Mouse (Mus musculus): ENCODE measurements at regions not wholly inside any gene's neighbourhood (a gene's known extent, or its start where the extent isn't known, plus 50 kb on each side); places are given as distances from the start of the nearest gene placed in this dataset.

DNA sequence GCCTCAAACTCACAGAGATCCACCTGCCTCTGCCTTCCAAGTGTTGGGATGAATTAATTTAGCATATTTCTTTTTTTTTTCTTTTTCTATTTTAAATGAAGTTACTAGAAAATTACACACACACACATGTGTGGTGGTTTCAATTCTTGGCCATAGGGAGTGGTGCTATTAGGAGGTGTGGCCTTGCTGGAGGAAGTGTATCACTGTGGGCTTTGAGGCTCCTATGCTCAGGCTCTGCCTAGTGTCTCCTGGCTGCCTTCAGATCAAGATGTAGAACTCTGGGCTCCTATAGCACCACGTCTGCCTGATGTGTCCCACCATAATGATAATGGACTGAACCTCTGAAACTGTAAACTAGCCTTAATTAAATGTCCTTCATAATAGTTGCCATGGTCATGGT lies 66.8 kb upstream of the Haao start:
- TF ChIP-seq CTCF (IDR thresholded peaks at IDR 0.05; ENCODE audit: low read depth, low read length): no peak
- no peak for TF ChIP-seq POLR2A (IDR thresholded peaks at IDR 0.05; ENCODE audit: borderline replicate concordance, low read depth, low read length)
- peaks cover 8% of the 10 kb centered on the region for H3K4me1 ChIP-seq (ENCODE audit: control insufficient read depth, insufficient read depth, low read length)
- no peak overlapping the region for H3K27ac ChIP-seq (ENCODE audit: insufficient read depth, low read depth, low read length)
- no peak overlapping the region for H3K4me3 ChIP-seq (ENCODE audit: insufficient read depth, low read length)

DNA sequence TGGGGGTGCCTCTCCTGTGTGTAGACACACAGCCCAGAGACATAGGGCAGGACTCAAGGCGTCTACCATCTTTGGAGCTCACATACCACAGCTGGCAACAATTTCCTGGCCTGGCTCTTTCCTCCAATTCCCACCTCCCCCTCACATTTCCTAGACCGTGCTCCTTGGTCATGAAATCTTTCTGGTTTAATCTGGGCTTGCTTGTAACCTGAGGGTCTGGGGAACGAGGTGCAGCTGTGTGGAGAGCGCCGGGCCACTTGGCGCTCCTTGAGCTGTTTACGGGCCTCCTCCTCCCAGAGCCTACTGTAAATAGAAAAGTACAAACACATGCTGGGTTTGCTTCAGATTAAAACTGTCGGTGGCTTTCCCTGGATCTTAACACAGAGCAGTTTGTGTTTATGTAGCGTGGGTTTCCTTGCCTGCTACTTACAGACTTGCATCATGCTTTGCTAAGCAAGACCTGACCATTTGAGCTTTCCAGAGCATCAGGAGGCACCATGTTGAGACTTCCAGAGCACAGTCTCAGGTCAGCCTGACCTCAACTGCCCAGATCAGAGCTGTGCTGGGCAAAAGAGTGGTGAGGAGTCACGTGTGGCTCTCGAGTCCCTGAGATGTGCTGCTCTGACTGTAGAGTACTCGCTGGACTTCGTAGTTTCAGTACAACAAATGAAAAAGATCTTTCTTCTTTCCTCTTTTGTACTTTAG lies 66.1 kb upstream of the Haao start:
- H3K4me1 ChIP-seq (ENCODE audit: control insufficient read depth, insufficient read depth, low read length): peaks cover 12% of the 10 kb centered on the region
- no peak overlapping the region for H3K4me3 ChIP-seq (ENCODE audit: insufficient read depth, low read length)
- TF ChIP-seq CTCF (IDR thresholded peaks at IDR 0.05; ENCODE audit: low read depth, low read length) (no peak), POLR2A (IDR thresholded peaks at IDR 0.05; ENCODE audit: borderline replicate concordance, low read depth, low read length) (no peak)
- no peak overlapping the region for H3K27ac ChIP-seq (ENCODE audit: insufficient read depth, low read depth, low read length)

DNA sequence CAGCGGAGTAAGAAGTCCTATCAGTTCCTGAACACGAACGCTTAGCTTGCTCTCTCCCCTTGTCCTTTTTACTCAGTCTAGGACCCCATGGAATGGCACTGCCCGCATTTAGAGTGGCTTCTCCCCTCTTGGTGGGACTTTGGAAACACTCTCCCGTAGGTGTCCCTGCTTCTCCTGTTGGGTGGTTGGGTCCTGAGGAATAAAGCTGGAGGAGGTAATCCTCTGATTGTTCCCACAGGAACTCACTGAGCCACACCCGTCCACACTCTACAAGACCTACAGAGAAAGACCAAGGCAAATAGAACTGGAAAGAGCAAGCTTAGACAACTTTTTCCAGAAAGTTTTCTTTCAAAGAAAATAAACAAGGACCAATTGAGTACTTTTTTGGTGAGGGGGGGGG lies 64.7 kb upstream of the Haao start:
- Histone ChIP-seq H3K4me3 (ENCODE audit: insufficient read depth, low read length) (no peak overlapping the region), H3K4me1 (ENCODE audit: control insufficient read depth, insufficient read depth, low read length) (peaks cover 8% of the 10 kb centered on the region), H3K27ac (ENCODE audit: insufficient read depth, low read depth, low read length) (no peak overlapping the region)
- no peak for TF ChIP-seq POLR2A (IDR thresholded peaks at IDR 0.05; ENCODE audit: borderline replicate concordance, low read depth, low read length)
- no peak for TF ChIP-seq CTCF (IDR thresholded peaks at IDR 0.05; ENCODE audit: low read depth, low read length)

DNA sequence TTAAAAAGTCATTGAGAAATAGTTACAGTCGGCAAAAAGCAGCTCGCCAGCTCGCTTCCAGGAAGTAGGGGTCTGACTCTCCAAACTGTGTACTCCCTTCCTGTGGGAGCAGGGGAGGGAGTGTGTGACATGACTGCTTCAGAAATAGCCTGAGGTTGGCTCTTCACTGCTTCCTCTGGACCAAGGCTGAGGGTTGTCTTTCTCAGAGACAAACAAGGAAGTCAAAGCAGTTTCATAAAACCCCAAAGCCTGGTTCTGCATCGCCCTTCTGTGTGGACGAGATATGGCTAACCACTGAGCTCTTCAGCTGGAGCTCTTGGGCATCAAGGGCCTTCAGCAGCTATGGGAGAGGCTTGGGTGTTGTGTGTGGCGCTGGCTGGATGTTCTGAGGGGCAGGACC lies 61.0 kb upstream of the Haao start:
- peak overlapping the region; percentile 29; the same call in 1 of the 2 replicates for H3K27ac ChIP-seq (ENCODE audit: insufficient read depth, low read depth, low read length)
- TF ChIP-seq CTCF (IDR thresholded peaks at IDR 0.05; ENCODE audit: low read depth, low read length) (no peak), POLR2A (IDR thresholded peaks at IDR 0.05; ENCODE audit: borderline replicate concordance, low read depth, low read length) (no peak)
- H3K4me1 ChIP-seq (ENCODE audit: control insufficient read depth, insufficient read depth, low read length): peaks cover 8% of the 10 kb centered on the region
- no peak overlapping the region for H3K4me3 ChIP-seq (ENCODE audit: insufficient read depth, low read length)

DNA sequence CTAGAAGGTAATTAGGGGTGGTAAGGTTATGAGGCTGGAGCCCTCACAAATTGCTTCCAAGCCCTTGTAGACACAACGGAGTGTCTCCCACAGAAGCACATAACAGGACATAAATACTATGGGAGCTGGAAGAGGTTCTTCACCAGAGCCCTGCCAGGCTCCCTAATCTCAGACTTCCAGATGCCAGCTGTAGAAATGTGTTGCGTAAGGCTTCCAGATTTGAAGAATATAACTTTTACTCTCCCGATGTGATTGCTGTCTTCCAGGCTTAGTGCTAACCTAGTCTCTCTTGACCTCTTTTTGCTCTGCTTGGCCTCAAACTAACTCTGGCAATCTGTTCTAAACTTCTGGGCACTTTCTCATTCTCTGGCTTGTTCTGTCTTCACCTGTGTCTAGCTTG lies 59.8 kb upstream of the Haao start:
- TF ChIP-seq CTCF (IDR thresholded peaks at IDR 0.05; ENCODE audit: low read depth, low read length): no peak
- TF ChIP-seq POLR2A (IDR thresholded peaks at IDR 0.05; ENCODE audit: borderline replicate concordance, low read depth, low read length): no peak
- no peak overlapping the region for H3K27ac ChIP-seq (ENCODE audit: insufficient read depth, low read depth, low read length)
- peaks cover 8% of the 10 kb centered on the region for H3K4me1 ChIP-seq (ENCODE audit: control insufficient read depth, insufficient read depth, low read length)
- no peak overlapping the region for H3K4me3 ChIP-seq (ENCODE audit: insufficient read depth, low read length)

DNA sequence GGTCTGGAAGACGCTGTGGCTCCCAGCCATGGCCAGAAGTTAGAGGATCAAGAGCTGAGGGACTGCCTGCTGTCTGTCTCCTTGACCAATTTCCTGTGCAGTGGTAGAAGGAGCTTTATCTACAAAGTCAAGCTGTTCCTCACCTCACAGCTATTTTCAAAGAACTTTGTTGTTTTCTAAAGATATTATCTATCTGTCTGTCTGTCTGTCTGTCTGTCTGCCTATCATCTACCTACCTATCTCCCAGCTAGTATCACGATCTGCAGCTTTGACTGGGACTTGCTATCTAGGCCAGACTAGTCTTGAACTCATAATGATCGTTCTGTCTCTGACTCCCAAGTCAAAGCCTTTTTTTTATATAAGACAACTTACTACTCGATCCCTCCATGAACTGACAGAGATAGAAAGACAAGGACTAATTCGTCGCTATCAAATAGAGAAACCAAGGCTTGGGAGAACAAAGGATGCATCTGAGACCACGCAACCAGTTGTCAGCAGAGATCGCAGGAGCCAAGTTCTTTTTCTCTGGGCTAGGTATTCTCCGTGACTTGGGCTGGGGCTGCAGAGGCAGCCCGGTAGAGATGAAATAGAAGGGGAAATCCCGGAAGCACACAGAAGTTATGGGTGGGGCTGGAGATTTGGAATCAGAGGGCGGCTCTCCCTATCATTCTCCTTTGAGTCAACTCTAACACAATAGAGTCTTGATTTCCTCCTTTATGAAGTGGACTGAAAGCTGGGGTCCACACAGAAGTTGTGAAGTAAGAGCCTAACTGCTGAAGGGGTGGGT lies 59.2 kb upstream of the Haao start:
- Histone ChIP-seq H3K27ac (ENCODE audit: insufficient read depth, low read depth, low read length) (no peak overlapping the region), H3K4me1 (ENCODE audit: control insufficient read depth, insufficient read depth, low read length) (peaks cover 8% of the 10 kb centered on the region), H3K4me3 (ENCODE audit: insufficient read depth, low read length) (no peak overlapping the region)
- TF ChIP-seq POLR2A (IDR thresholded peaks at IDR 0.05; ENCODE audit: borderline replicate concordance, low read depth, low read length): no peak
- TF ChIP-seq CTCF (IDR thresholded peaks at IDR 0.05; ENCODE audit: low read depth, low read length): no peak

DNA sequence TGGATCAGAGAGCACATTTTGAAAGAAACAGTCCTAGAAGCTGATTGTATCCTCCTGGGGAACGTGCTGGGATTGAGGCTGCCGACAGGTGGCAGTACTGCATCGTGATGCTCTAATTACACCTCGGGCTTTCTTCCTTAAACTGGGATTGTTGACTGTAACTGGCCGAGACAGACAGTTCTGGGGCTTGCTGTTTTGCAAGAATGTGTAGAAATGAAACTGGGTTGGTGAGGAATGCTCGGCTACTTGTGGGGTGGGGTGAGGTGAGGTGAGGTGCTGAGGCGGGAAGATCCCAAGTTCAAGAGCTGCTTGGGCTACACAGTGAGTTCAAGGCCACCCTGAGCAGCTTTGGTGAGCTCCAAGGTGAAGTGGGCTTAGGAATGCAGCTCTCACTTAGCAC lies 55.7 kb upstream of the Haao start:
- H3K4me1 ChIP-seq (ENCODE audit: control insufficient read depth, insufficient read depth, low read length): peaks cover 3% of the 10 kb centered on the region
- TF ChIP-seq POLR2A (IDR thresholded peaks at IDR 0.05; ENCODE audit: borderline replicate concordance, low read depth, low read length) (no peak), CTCF (IDR thresholded peaks at IDR 0.05; ENCODE audit: low read depth, low read length) (peak; percentile 57)
- no peak overlapping the region for H3K4me3 ChIP-seq (ENCODE audit: insufficient read depth, low read length)
- H3K27ac ChIP-seq (ENCODE audit: insufficient read depth, low read depth, low read length): no peak overlapping the region

DNA sequence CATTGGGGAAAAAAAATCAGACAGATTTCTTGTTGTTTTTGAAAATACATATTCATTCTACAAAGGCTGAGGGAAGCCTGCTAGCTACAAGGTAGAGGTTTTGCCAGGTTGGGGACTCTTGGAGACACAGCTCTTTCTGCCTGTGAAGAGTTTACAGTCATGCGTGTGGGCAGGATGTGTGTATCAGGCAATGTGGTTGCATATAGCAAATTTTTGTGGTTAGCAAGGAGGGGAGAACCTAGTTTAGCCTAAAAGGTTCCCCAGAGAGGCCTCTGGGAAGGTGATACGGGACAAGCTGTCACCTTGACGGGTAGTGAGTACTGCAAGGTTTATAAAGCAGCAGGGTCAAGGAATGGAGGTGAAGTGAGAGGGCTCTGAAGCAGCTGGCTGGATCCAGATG lies 54.8 kb upstream of the Haao start:
- TF ChIP-seq POLR2A (IDR thresholded peaks at IDR 0.05; ENCODE audit: borderline replicate concordance, low read depth, low read length) (no peak), CTCF (IDR thresholded peaks at IDR 0.05; ENCODE audit: low read depth, low read length) (no peak)
- H3K4me1 ChIP-seq (ENCODE audit: control insufficient read depth, insufficient read depth, low read length): no peaks in the 10 kb centered on the region
- H3K4me3 ChIP-seq (ENCODE audit: insufficient read depth, low read length): no peak overlapping the region
- H3K27ac ChIP-seq (ENCODE audit: insufficient read depth, low read depth, low read length): no peak overlapping the region

DNA sequence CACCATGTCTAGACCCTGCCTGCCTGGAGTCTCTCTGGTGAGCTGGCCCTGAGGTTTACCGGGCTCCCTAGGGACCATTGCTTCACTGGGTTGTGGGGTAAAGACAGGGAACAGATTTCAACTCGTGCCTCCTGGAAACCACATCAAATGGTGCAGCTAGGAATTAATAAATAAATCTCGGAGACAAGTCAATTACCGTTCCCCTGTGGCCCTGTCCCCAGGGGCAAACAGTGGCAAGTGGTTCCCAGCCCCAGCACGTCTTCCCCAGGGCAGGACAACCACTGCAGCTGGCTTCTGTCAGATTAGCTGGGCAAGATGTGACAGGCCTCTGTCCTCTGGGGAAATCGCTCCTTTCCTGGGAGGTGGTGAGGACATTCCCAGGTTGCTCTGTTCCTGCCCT lies 54.3 kb upstream of the Haao start:
- TF ChIP-seq POLR2A (IDR thresholded peaks at IDR 0.05; ENCODE audit: borderline replicate concordance, low read depth, low read length) (no peak), CTCF (IDR thresholded peaks at IDR 0.05; ENCODE audit: low read depth, low read length) (no peak)
- no peak overlapping the region for H3K27ac ChIP-seq (ENCODE audit: insufficient read depth, low read depth, low read length)
- H3K4me1 ChIP-seq (ENCODE audit: control insufficient read depth, insufficient read depth, low read length): no peaks in the 10 kb centered on the region
- H3K4me3 ChIP-seq (ENCODE audit: insufficient read depth, low read length): no peak overlapping the region

DNA sequence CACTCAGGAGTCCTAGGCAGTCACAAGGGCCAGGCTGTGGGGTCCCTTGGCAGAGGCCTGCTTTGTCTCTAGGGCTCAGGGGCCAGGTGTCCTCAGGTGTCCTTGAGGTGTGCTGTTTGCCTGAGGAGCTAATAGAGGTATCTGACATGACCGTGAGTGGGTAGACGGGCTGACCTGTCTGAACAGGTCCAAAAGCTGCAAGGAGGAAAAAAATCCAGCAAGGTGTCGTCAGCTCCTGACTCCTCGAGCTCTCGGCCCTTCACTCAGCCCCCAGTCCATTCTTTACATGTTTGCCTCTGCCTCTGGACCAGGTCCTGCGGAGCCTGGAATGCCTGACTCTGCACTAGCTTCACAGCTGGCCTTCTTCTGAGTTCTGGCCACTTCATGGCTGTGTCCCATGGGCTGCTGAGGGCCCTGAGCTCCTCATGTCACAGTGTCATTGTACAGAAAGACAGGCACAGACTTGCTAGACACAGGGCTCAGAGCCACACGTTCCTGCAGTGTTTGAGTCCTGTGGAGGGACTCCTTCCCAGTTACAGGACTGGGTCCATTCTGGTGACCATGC lies 51.9 kb upstream of the Haao start:
- TF ChIP-seq POLR2A (IDR thresholded peaks at IDR 0.05; ENCODE audit: borderline replicate concordance, low read depth, low read length) (no peak), CTCF (IDR thresholded peaks at IDR 0.05; ENCODE audit: low read depth, low read length) (no peak)
- H3K4me3 ChIP-seq (ENCODE audit: insufficient read depth, low read length): no peak overlapping the region
- no peaks in the 10 kb centered on the region for H3K4me1 ChIP-seq (ENCODE audit: control insufficient read depth, insufficient read depth, low read length)
- no peak overlapping the region for H3K27ac ChIP-seq (ENCODE audit: insufficient read depth, low read depth, low read length)
